In genomic region chr14:78525059-78525458, GRCm38 (mm10) we compare ENCODE assay signal across 20 mouse cellular contexts. TPM values are rescaled to one million over a fixed set of nuclear protein-coding genes. Genes with fewer than 3 reads are reported as not detected.
DNase-seq lines count a peak whose midpoint lies in the region; ATAC-seq and TF ChIP-seq lines count a peak whose summit lies in the region.
"Had no signal": no experiment of that assay in that cellular context is flagged by ENCODE, and none has a peak within 500 bp of the region (broad histone marks: within the 10 kb centered on the region; RNA-seq: fewer than 3 reads in every experiment).

No protein-coding gene starts in this region.

- no peak overlapping the region for H3K27ac ChIP-seq in forebrain, postnatal 0 days (ENCODE audit: low read depth, low read length)
- H3K27ac ChIP-seq in forebrain, embryonic 15.5 days (replicated peaks): no peak overlapping the region
- no peak overlapping the region for H3K27ac ChIP-seq in left cerebral cortex, adult 2 months
- H3K27ac ChIP-seq: embryonic facial prominence, embryonic 15.5 days; hindbrain, embryonic 15.5 days; limb, embryonic 13.5 days; liver, embryonic 15.5 days; neural tube, embryonic 13.5 days had no signal

- H3K9ac ChIP-seq in forebrain, postnatal 0 days: no peak overlapping the region
- H3K9ac ChIP-seq in forebrain, embryonic 15.5 days (replicated peaks): no peak overlapping the region
- H3K9ac ChIP-seq: embryonic facial prominence, embryonic 15.5 days; hindbrain, embryonic 15.5 days; limb, embryonic 13.5 days; liver, embryonic 15.5 days; neural tube, embryonic 13.5 days had no signal

- ATAC-seq in forebrain, postnatal 0 days: no peak
- ATAC-seq in forebrain, embryonic 15.5 days (replicated peaks): no peak

- WGBS in forebrain, postnatal 0 days: 93% methylated on average over 2 of the region's 2 CpGs
- WGBS in forebrain, embryonic 15.5 days: 95% methylated on average over 2 of the region's 2 CpGs

- H3K4me1 ChIP-seq in forebrain, postnatal 0 days (ENCODE audit: insufficient read depth): no peaks in the 10 kb centered on the region
- no peaks in the 10 kb centered on the region; the same call in 1 of the 2 replicates for H3K4me1 ChIP-seq in forebrain, embryonic 15.5 days

- H3K9me3 ChIP-seq in forebrain, postnatal 0 days (ENCODE audit: low read length): no peaks in the 10 kb centered on the region
- no peaks in the 10 kb centered on the region for H3K9me3 ChIP-seq in forebrain, embryonic 15.5 days
- H3K9me3 ChIP-seq: embryonic facial prominence, embryonic 15.5 days; hindbrain, embryonic 15.5 days; limb, embryonic 13.5 days; liver, embryonic 15.5 days; neural tube, embryonic 13.5 days had no signal

- no peak for DNase-seq in forebrain, postnatal 0 days
- no peak for DNase-seq in left cerebral cortex, adult 2 months (ENCODE audit: extremely low spot score in 1 of 2, low spot score in 2 of 2)
- DNase-seq in left cerebral cortex, postnatal 10 days (ENCODE audit: extremely low spot score in 1 of 2, low spot score in 2 of 2): no peak
- peak; percentile 18 for DNase-seq in 3T3-L1 (ENCODE audit: low read depth, low spot score)
- DNase-seq in induced T-regulatory cell, adult 2 months (ENCODE audit: low read depth): peak; percentile 20
- DNase-seq in T-cell, adult 2 months (ENCODE audit: low spot score): no peak
- no peak for DNase-seq in urinary bladder, postnatal 4 days (ENCODE audit: low spot score in 2 of 2)
- DNase-seq: adrenal gland, postnatal 14 days; cerebellum, adult 8-10 months; gastrocnemius, postnatal 14 days; kidney, adult 18-20 months; midbrain, embryonic 14.5 days; thymus, postnatal 25 days had no signal

- intact Hi-C loops in left cerebral cortex, adult 2 months (cut with DNase I): no loop called here
- intact Hi-C loops in left cerebral cortex, postnatal 10 days (cut with DNase I): no loop called here

- no peaks in the 10 kb centered on the region for H3K27me3 ChIP-seq in forebrain, postnatal 0 days (ENCODE audit: insufficient read depth, low read length)
- no peaks in the 10 kb centered on the region for H3K27me3 ChIP-seq in forebrain, embryonic 15.5 days
- H3K27me3 ChIP-seq: embryonic facial prominence, embryonic 15.5 days; hindbrain, embryonic 15.5 days; limb, embryonic 13.5 days; liver, embryonic 15.5 days; neural tube, embryonic 13.5 days had no signal

- peaks cover 5% of the 10 kb centered on the region; the same call in 1 of the 2 replicates for H3K36me3 ChIP-seq in forebrain, postnatal 0 days (ENCODE audit: insufficient read depth)
- H3K36me3 ChIP-seq in forebrain, embryonic 15.5 days: peaks cover 9% of the 10 kb centered on the region; the same call in 1 of the 2 replicates

- TF ChIP-seq CTCF in forebrain, postnatal 0 days (IDR thresholded peaks at IDR 0.05; ENCODE audit: low read depth): 0 out of 2 replicates have a peak, but pooled peaks have one; percentile 15
- peak; percentile 32 for TF ChIP-seq CTCF in left cerebral cortex, adult 2 months (IDR thresholded peaks at IDR 0.05)

- H3K4me3 ChIP-seq in forebrain, postnatal 0 days (ENCODE audit: low read depth, low read length): no peak overlapping the region
- no peak overlapping the region for H3K4me3 ChIP-seq in forebrain, embryonic 15.5 days
- no peak overlapping the region for H3K4me3 ChIP-seq in left cerebral cortex, adult 2 months
- H3K4me3 ChIP-seq: embryonic facial prominence, embryonic 15.5 days; hindbrain, embryonic 15.5 days; limb, embryonic 13.5 days; liver, embryonic 15.5 days; myocyte; neural tube, embryonic 13.5 days had no signal

- no peak overlapping the region for H3K4me2 ChIP-seq in forebrain, postnatal 0 days (ENCODE audit: low read depth)
- no peak overlapping the region for H3K4me2 ChIP-seq in forebrain, embryonic 15.5 days (replicated peaks)
- H3K4me2 ChIP-seq: embryonic facial prominence, embryonic 15.5 days; hindbrain, embryonic 15.5 days; limb, embryonic 13.5 days; liver, embryonic 15.5 days; neural tube, embryonic 13.5 days had no signal

RNA-seq across cellular contexts. Expression of gene Akap11, which starts 11.5 kb away (rescaled TPM):
- total RNA-seq in forebrain, postnatal 0 days (2014; rRNA removed): 99.9 and 117 TPM in 2 replicates
- polyA plus RNA-seq in forebrain, postnatal 0 days (2015; fragmentation: Nextera tagmentation; extraction: Ambion mirVana): 20.3 and 32.9 TPM in 2 replicates
- 38.5 and 39.2 TPM in 2 replicates for polyA plus RNA-seq in forebrain, embryonic 15.5 days (2015; fragmentation: Nextera tagmentation; extraction: Ambion mirVana)
- total RNA-seq in left cerebral cortex, adult 2 months (2021): 100 to 1,000 TPM; 172 to 182 TPM
- 100 to 1,000 TPM; 156 to 162 TPM for total RNA-seq in left cerebral cortex, postnatal 10 days (2021)

Comparison
In these comparisons a context has a peak if more than half of its experiments do, and no peak if none do; other contexts are left out.
1. DNase-seq: peak in 3T3-L1 (single experiment) and induced T-regulatory cell, adult 2 months (single experiment); none in forebrain, postnatal 0 days (single experiment), left cerebral cortex, adult 2 months (0 of 2), left cerebral cortex, postnatal 10 days (0 of 2), T-cell, adult 2 months (single experiment) and urinary bladder, postnatal 4 days (0 of 2).